Mouse (Mus musculus): ENCODE data around the gene Tmem203.

Gene Tmem203

DNA sequence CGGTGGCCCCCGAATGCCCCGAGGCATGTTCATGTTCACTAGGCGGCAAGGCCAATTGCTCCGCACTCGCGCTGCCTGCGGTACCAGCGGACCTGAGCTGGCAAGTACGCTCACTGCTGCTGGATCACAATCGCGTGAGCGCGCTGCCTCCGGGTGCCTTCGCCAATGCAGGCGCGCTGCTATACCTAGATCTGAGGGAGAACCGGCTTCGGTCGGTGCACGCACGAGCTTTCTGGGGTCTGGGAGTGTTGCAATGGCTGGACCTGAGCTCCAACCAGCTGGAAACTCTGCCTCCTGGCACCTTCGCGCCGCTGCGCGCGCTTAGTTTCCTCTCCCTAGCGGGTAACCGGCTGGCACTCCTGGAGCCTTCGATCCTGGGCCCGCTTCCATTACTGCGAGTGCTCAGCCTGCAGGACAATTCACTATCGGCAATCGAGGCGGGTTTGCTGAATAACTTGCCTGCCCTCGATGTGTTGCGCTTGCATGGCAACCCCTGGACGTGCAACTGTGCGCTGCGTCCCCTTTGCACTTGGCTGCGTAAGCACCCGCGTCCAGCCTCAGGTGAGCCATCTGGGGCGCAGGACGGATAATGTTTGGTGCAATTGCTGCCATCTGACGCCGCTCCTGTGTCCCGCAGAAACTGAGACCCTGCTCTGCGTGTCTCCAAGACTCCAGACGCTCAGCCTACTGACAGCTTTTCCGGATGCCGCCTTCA, 35.0 kb downstream of the Tmem203 start:
- no peak for DNase-seq (ENCODE audit: extremely low read depth, low read depth)

- no peak for DNase-seq (ENCODE audit: extremely low read depth, low read depth)
These were observed 35.5 kb downstream of the Tmem203 start for GRCm38 (mm10) chr2:25290816-25291130.

DNA sequence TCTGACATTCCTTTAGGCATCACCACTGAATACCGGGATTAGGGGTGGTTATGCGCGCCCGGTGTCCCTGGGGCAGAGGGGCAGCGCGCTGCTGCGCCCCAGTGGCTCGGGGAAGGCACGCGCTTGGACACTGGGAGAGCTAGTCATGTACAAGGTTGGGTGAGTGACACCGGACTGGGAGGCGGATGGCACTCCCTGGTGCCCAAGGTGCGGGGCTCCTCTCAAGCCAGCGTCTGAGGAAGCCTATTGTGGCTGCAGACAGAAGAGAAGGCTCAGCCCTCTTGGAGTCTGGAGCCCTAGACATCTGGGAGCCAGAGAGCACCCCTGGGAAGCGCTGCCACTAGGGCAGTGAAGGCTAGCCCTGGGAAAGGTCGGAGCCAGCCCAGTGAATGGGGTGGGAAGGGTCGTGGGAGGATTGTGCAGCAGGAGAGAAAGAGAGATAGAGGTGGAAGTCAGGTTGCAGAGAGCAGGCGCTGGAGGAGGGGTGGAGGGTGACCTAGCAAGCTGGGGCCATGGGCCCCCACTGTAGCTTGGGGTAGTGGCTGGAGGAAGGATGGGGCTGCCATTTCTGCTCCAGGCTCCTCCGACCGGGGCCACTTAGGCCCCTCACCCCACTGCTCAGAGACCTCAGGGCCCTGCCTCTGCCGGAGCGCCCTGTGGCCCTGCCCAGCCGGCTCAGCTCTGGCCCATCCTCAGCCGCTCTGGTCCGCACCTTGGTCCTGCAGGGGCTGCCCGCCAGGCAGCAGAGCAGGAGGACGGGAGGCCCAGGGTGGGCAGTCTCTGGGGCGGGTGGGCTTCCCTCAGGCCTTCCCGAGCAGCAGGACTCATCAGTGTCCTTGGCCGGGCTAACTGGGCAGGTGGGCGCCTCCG, 36.2 kb downstream of the Tmem203 start:
- DNase-seq (ENCODE audit: extremely low read depth, low read depth), result no peak

DNA sequence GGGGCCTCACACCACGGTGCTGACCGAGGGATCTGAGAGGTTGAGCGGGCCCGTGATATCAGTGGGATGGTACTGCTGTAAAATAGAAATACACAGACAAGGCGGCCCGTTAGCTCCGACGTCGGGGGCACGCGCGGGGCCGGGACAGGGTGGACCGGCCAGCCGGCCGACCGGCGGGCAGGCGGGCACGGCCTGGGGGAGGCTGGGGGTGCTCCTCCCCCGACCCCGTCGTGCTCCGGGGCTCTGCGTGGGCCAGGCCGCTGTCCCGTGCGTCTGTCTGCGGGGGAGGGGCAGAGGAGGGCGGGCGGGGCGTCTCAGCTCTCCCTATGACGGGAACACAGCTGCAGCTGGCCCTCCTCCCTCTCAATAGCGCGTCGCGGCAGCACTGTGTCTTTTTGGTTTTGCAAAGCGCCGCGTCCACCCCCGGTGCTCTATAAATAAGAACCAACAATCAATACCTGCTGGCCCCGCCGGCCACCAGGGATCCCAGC, 36.9 kb downstream of the Tmem203 start:
- no peak for DNase-seq (ENCODE audit: extremely low read depth, low read depth)

- no peak for DNase-seq (ENCODE audit: extremely low read depth, low read depth)
These were observed 37.6 kb downstream of the Tmem203 start for GRCm38 (mm10) chr2:25292856-25293255.

GRCm38 (mm10) chr2:25293706-25294105, 38.5 kb downstream of the Tmem203 start:
- no peak for DNase-seq (ENCODE audit: extremely low read depth, low read depth)

- no peak for DNase-seq (ENCODE audit: extremely low read depth, low read depth)
These were observed 41.9 kb downstream of the Tmem203 start for GRCm38 (mm10) chr2:25297093-25297492.

DNA sequence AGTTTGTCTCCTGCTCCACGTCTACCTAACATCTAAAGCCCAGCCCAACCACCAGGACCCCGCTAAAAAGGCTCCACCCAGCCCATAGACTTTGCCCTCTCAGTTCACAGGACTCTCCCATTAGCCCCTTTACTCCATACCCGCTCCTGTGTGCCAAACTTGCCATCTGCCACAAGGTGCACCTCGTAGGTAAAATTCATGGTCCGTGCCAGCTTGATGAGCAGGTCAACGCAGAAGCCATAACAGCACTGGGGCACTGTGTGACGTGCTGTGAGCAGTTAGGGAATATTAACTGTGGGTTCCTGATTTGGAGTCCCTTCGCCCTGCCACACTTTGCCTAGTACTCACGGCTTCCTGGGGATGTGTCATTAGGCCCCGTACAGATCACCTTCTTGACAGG, 42.8 kb downstream of the Tmem203 start:
- DNase-seq (ENCODE audit: extremely low read depth, low read depth), result no peak

DNA sequence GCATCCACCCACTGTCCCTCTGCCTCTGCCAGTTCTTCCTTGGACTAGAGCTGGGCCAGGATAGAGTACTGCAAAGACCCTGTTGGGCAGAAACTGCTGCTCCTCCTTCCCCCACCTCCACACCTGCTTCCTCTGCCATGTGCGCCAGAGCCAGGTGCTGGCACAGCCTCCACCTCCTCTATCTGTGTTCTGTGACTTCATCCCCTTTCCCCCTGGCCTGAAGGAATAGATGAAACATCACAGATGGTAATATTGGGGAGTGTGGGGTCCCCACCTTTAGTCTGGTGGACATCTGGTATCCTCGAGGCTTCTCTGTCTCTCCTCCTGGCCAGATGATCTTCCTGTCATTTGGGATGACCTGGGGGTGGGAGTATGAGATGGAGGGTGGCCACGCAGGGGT, 48.2 kb downstream of the Tmem203 start:
- no peak for DNase-seq (ENCODE audit: extremely low read depth, low read depth)

- DNase-seq (ENCODE audit: extremely low read depth, low read depth), result no peak
These were observed 48.9 kb downstream of the Tmem203 start for GRCm38 (mm10) chr2:25303931-25304656.

- no peak for DNase-seq (ENCODE audit: extremely low read depth, low read depth)
These were observed 49.7 kb downstream of the Tmem203 start for GRCm38 (mm10) chr2:25304657-25305541.

All from MEL-GATA-1-ER (cell line).